Mouse (Mus musculus) testis, adult 2 months (tissue): ENCODE data around the gene Cacna1c. TPM values are rescaled to one million over a fixed set of nuclear protein-coding genes. Genes with fewer than 3 reads are reported as not detected.

Source experiments
- H3K27ac ChIP-seq: fragments of 200-500 bp; 2 replicates; pipeline ENCODE4 v1.5.1; 2012; ENCODE audit warnings: low read depth, low read length; ENCODE audit not compliant: control insufficient read depth, insufficient read depth
- H3K27me3 ChIP-seq: fragments of 200-500 bp; 2 replicates; pipeline ENCODE4 v1.6.1; 2012; ENCODE audit warnings: mild to moderate bottlenecking, low read length, moderate library complexity; ENCODE audit not compliant: control insufficient read depth, insufficient read depth
- H3K36me3 ChIP-seq: fragments of 200-500 bp; 2 replicates; pipeline ENCODE4 v1.6.1; 2012; ENCODE audit warnings: mild to moderate bottlenecking, low read length; ENCODE audit not compliant: control insufficient read depth, insufficient read depth
- H3K4me1 ChIP-seq: fragments of 200-500 bp; 2 replicates; pipeline ENCODE4 v1.6.1; 2012; ENCODE audit warnings: low read length; ENCODE audit not compliant: control insufficient read depth, insufficient read depth
- H3K4me3 ChIP-seq: fragments of 200-500 bp; 2 replicates; pipeline ENCODE4 v1.5.1; 2012; ENCODE audit warnings: low read depth, mild to moderate bottlenecking, low read length, moderate library complexity, mixed read lengths; ENCODE audit not compliant: control insufficient read depth
- CTCF ChIP-seq: fragments of 200-500 bp; IDR thresholded peaks from 2 replicates; pipeline ENCODE4 v1.5.1; 2012; ENCODE audit warnings: low read depth, mild to moderate bottlenecking, inconsistent platforms, low read length, moderate library complexity; ENCODE audit not compliant: control insufficient read depth, insufficient read depth, insufficient replicate concordance
- POLR2A ChIP-seq: fragments of 200-500 bp; IDR thresholded peaks from 2 replicates; pipeline ENCODE4 v1.6.1; 2012; ENCODE audit warnings: low read depth, mild to moderate bottlenecking, inconsistent platforms, low read length, moderate library complexity; ENCODE audit not compliant: control insufficient read depth
- polyA plus RNA-seq: library from polyadenylated mRNA; depleted of rRNA; stranded (reverse); fragments of >200 nt; gene quantifications from 2 replicates; pipeline ENCODE4 v1.2.3, GENCODE M21; 2012

The Cacna1c gene
- polyA plus RNA-seq, 1 experiment, result 1.8 TPM

DNA sequence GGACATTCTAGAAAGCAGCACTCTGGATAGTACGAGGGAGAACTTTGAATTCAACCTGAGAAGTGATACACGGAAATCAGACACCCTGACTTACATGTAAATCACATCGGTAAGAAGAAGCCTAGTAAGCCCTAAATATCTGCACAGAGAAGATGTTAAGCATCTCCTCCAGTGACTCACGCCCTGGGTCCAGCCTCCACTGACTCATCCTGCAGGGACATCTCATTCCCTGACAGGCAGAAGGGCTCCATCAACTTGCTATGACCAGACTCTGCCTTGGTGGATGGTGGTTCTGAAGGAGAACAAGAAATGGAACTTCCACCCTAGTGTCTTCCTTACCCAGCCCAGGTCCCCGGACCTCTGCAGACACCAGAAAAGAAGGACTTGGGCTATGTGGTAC is 191.6 kb downstream of the Cacna1c start:
- H3K4me1 ChIP-seq, result no peaks in the 10 kb centered on the region
- no peak overlapping the region for H3K27ac ChIP-seq
- no peak overlapping the region for H3K4me3 ChIP-seq
- no peaks in the 10 kb centered on the region for H3K36me3 ChIP-seq
- no peak for TF ChIP-seq POLR2A
- TF ChIP-seq CTCF, result no peak
- H3K27me3 ChIP-seq, result no peaks in the 10 kb centered on the region

DNA sequence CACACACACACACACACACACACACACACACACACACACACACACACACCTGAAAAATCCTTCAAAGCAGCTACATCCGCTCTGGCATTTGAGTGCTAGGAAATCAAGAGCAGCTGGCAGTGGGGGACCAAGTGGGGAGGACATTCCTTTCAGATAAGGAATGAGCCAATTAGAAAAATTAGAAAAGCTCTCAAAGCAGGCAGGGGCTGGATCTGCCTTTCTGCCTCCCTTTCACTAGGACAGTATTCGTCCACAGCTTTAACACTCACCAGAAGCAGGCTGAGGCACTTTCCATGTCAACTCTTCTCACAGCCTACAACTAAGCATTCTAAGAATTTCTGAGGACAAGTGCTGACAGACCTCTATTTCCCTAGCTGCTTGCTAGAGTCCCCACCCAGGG is 194.8 kb downstream of the Cacna1c start:
- Histone ChIP-seq H3K4me1 (no peaks in the 10 kb centered on the region), H3K27ac (no peak overlapping the region)

DNA sequence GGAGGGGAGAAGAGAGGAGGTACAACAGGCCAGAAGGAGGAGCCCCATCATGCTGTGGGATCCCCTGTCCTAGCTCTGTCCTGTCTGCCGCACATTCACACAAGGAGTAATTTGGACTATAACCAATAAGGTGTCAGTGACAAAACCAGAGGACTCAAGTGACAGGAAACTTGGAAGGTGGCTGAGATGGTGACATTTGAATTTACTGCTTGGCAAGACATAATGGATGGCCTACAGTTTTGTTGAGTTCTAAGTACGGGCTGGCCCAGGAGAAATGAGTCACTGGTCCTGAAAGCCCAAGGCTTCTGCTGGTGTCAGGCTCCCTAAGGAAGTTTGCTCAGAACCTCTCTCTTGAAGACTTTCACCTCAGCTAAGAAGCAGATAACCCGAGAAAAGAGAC is 196.0 kb downstream of the Cacna1c start:
- H3K4me3 ChIP-seq, result no peak overlapping the region
- no peak overlapping the region for H3K27ac ChIP-seq
- H3K36me3 ChIP-seq, result no peaks in the 10 kb centered on the region

More for the DNA sequence above, 194.8 kb downstream of the Cacna1c start:
- Histone ChIP-seq H3K4me3 (no peak overlapping the region), H3K36me3 (no peaks in the 10 kb centered on the region), H3K27me3 (no peaks in the 10 kb centered on the region)
- TF ChIP-seq CTCF (no peak), POLR2A (no peak)

DNA sequence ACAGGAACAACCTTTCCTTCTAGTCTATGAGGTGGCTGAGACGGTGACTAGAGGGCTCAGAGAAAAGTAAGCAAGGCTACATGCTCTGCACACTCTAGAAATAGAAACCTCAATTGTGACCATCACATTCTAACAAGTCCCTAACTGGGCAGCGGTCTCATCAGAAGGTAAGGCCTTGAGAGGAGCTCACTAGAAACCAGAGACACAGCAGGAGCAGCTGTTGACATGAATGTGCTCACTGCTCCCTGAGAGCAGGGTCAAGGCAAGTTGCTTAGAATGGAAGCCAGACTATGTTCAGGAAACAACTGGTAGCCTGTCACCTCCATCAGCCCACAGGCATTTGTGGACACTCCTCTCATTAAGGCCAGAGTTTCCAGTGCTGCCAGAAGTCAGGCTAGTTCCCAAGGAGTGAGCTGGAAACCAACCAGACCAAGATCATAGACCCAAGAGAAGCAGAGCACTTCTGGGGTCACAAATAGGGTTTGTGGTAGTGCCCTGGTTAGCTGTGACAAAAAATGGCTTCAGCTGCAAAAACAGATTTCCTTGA is 196.8 kb downstream of the Cacna1c start:
- Histone ChIP-seq H3K4me1 (no peaks in the 10 kb centered on the region; the same call in 1 of the 2 replicates), H3K27me3 (no peaks in the 10 kb centered on the region), H3K4me3 (no peak overlapping the region), H3K36me3 (no peaks in the 10 kb centered on the region), H3K27ac (no peak overlapping the region)
- TF ChIP-seq CTCF (no peak), POLR2A (no peak)

More for the DNA sequence above, 196.0 kb downstream of the Cacna1c start:
- Histone ChIP-seq H3K4me1 (no peaks in the 10 kb centered on the region), H3K27me3 (no peaks in the 10 kb centered on the region)
- TF ChIP-seq CTCF, result no peak
- TF ChIP-seq POLR2A, result no peak

DNA sequence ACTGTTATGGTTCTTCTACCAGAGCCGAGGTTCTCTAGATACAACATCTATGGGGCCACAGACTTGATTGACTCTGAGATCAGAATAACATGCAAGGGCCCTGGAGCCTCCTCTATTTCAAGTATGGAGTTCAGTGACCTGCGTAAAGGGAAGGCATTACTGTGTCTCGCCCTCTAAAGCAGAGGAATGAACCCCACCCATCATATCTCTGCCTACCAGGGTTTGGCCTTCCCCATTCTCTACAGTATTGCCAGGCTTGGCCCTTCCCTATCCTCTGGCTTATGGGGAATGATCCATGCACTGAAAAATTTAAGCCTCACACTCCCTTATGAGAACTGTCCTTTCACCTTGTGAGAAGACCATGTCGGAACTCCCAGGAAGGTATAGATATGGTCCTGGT is 198.8 kb downstream of the Cacna1c start:
- Histone ChIP-seq H3K36me3 (no peaks in the 10 kb centered on the region), H3K27me3 (no peaks in the 10 kb centered on the region), H3K4me3 (no peak overlapping the region), H3K27ac (no peak overlapping the region), H3K4me1 (no peaks in the 10 kb centered on the region; the same call in 1 of the 2 replicates)
- TF ChIP-seq CTCF, result no peak
- no peak for TF ChIP-seq POLR2A

DNA sequence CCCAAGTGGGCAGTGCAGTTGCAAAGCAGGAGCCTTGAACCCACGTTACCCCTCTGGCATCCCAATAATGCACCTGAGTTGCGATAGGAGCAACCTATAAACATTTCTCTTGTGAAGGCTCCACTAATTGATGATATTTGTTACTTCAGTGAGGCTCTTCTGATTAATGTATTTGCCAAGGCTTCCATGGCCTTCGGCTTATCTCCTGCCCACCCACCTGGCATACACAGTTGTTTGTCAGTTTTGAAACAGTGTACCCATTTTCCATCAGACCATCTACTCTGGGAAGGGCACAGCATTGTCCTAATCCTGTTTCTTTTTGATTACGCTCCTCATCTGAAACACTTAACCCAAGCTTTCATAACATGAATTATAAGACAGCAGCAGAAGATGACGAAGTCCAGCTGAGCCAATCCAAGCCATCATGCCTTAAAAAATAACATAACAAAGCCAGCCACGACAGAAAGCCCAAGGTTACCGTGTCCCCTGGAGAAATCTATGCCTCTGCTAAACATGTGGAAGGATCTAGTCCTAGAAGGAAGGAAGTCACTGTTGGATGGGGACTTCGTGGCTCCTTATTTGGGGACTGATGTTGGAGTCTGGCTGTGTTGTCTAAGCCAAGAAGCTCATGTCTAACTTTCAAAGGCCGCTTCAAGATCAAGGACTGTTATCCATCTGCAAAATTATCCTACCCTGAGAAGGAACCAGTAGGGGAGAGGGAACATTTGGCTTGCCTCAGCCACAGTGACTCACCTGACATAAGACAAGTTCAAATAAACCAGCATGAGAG is 201.8 kb downstream of the Cacna1c start:
- TF ChIP-seq POLR2A (no peak), CTCF (no peak)
- Histone ChIP-seq H3K4me1 (no peaks in the 10 kb centered on the region; the same call in 1 of the 2 replicates), H3K36me3 (no peaks in the 10 kb centered on the region), H3K27ac (no peak overlapping the region), H3K27me3 (no peaks in the 10 kb centered on the region), H3K4me3 (no peak overlapping the region)

DNA sequence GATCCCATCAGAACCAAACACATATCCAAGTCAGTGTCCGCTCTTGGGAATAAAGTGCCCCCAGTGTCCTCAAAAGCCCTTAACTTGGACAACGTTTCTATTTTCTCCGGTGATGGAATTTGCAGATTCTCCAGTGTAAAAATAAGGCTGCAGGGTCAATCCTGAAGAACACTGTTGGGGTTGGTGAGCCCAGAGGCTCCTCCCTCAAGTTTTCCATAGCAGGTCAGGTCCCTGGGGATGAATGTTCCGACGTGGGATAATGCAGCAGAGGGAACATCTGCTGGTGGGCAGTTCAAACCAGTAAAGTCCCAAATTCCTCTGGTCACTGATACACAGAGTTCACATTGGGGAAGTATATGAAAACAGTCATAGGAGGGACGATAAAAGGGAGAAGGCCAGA is 203.8 kb downstream of the Cacna1c start:
- H3K36me3 ChIP-seq, result no peaks in the 10 kb centered on the region

DNA sequence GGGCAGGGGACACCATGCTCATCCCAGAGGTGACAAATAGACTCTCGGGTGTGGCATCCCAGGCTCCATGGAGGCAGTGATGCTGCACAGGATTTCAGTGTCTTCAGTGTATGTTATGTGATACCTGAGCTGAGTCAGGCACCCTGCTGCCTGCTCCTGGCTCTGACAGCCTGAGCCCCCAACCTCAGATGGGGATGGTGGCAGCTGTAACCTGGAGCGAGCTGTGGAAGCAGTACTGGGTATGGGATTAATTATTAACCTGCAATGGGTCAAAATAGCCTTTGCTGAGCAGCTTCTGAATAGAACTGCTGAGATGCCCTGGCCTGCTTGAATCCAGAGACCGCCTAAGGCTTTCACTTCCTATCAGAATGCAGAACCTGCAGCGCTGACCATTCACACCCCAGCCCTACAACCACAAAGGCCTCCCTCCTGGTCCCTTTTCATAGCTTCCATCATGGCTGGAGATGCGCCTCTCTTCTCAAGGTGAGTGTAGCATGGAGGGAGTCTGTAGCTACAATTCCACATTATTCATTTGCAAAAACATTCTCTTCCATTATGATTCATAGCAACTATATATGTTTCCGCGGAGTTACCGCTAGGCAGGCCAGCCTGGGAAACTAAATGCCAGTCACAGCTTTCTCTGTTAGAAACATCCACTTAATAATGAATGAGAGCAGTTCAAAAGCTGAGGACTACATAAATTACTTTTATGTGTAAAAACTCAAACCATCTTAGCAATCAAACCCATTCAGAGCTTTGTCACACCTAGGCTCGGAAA is 206.0 kb downstream of the Cacna1c start:
- no peaks in the 10 kb centered on the region for H3K27me3 ChIP-seq
- TF ChIP-seq POLR2A, result no peak
- TF ChIP-seq CTCF, result no peak
- H3K36me3 ChIP-seq, result no peaks in the 10 kb centered on the region
- H3K4me1 ChIP-seq, result no peaks in the 10 kb centered on the region; the same call in 1 of the 2 replicates
- no peak overlapping the region for H3K27ac ChIP-seq
- H3K4me3 ChIP-seq, result no peak overlapping the region

More for the DNA sequence above, 203.8 kb downstream of the Cacna1c start:
- H3K4me1 ChIP-seq, result no peaks in the 10 kb centered on the region; the same call in 1 of the 2 replicates
- TF ChIP-seq CTCF, result no peak
- TF ChIP-seq POLR2A, result no peak
- no peaks in the 10 kb centered on the region for H3K27me3 ChIP-seq
- H3K27ac ChIP-seq, result no peak overlapping the region
- no peak overlapping the region for H3K4me3 ChIP-seq
